Mouse (Mus musculus) granulocyte monocyte progenitor cell, adult 5-6 weeks (primary cell): Measurements from ENCODE around the gene Lrmda. TPM values are rescaled to one million over a fixed set of nuclear protein-coding genes. Genes with fewer than 3 reads are reported as not detected.

ENCODE experiments used
- ATAC-seq: replicated peaks from 2 replicates; pipeline ENCODE4 v1.8.0; 2016; ENCODE audit warnings: mild to moderate bottlenecking, moderate TSS enrichment, inconsistent platforms; ENCODE audit not compliant: poor library complexity, severe bottlenecking
- total RNA-seq, 2 experiments: library from RNA; stranded (forward) in 1 of 2; stranded (reverse) in 1 of 2; fragments of 200-712, 200-1000 nt in 1 of 2; fragments of >200 nt in 1 of 2; fragmentation: Nextera tagmentation in 1 of 2; gene quantifications; 2 replicates each; pipeline ENCODE4 v1.2.3; 2014 to 2017

Gene Lrmda
- total RNA-seq, 2 experiments from 2014 or later = 19.3 to 30.9 TPM

- ATAC-seq = no peak
Observed at GRCm38 (mm10) chr14:22089331-22089730, 69.8 kb downstream of the Lrmda start.

GRCm38 (mm10) chr14:22089866-22090470 lies 70.5 kb downstream of the Lrmda start:
- no peak for ATAC-seq

GRCm38 (mm10) chr14:22090778-22091211 lies 71.3 kb downstream of the Lrmda start:
- ATAC-seq = no peak

- ATAC-seq = no peak
Observed at GRCm38 (mm10) chr14:22091306-22091705, 71.8 kb downstream of the Lrmda start.

- no peak for ATAC-seq
Observed at GRCm38 (mm10) chr14:22093124-22093523, 73.6 kb downstream of the Lrmda start.

GRCm38 (mm10) chr14:22101961-22102805 lies 82.7 kb downstream of the Lrmda start:
- ATAC-seq = no peak

GRCm38 (mm10) chr14:22105855-22106254 lies 86.3 kb downstream of the Lrmda start:
- no peak for ATAC-seq

- no peak for ATAC-seq
Observed at GRCm38 (mm10) chr14:22106777-22107176, 87.3 kb downstream of the Lrmda start.

GRCm38 (mm10) chr14:22109423-22109822 lies 89.9 kb downstream of the Lrmda start:
- no peak for ATAC-seq

- ATAC-seq = no peak
Observed at GRCm38 (mm10) chr14:22113463-22114361, 94.2 kb downstream of the Lrmda start.

GRCm38 (mm10) chr14:22114651-22115351 lies 95.3 kb downstream of the Lrmda start:
- ATAC-seq = no peak

GRCm38 (mm10) chr14:22118096-22118495 lies 98.6 kb downstream of the Lrmda start:
- no peak for ATAC-seq

- no peak for ATAC-seq
Observed at GRCm38 (mm10) chr14:22118512-22118911, 99.0 kb downstream of the Lrmda start.

GRCm38 (mm10) chr14:22126276-22126675 lies 106.8 kb downstream of the Lrmda start:
- ATAC-seq = peak; percentile 75

- no peak for ATAC-seq
Observed at GRCm38 (mm10) chr14:22126859-22127258, 107.3 kb downstream of the Lrmda start.

- no peak for ATAC-seq
Observed at GRCm38 (mm10) chr14:22130950-22131585, 111.6 kb downstream of the Lrmda start.

GRCm38 (mm10) chr14:22139281-22139680 lies 119.8 kb downstream of the Lrmda start:
- no peak for ATAC-seq

- ATAC-seq = no peak
Observed at GRCm38 (mm10) chr14:22144014-22144413, 124.5 kb downstream of the Lrmda start.

GRCm38 (mm10) chr14:22145863-22146262 lies 126.4 kb downstream of the Lrmda start:
- no peak for ATAC-seq
